Mouse (Mus musculus) urinary bladder, postnatal 36 days (tissue): ENCODE measurements around the gene Pdcd6ip.
"Not testable (repeated sequence)": the region's sequence is repeated elsewhere in the genome, so short reads cannot be mapped to it uniquely, and the experiment has no call there.

ENCODE experiments used
- DNase-seq, 2 experiments: peaks; one replicate each; pipeline ENCODE4 v3.0.0; 2022; ENCODE audit warnings: low spot score in 2 of 2, mixed read lengths in 1 of 2

Pdcd6ip gene

GRCm38 (mm10) chr9:113701441-113702160, 6.5 kb downstream of the Pdcd6ip start:
- no peak for DNase-seq

GRCm38 (mm10) chr9:113687461-113687860, 20.6 kb downstream of the Pdcd6ip start:
- no peak for DNase-seq

DNA sequence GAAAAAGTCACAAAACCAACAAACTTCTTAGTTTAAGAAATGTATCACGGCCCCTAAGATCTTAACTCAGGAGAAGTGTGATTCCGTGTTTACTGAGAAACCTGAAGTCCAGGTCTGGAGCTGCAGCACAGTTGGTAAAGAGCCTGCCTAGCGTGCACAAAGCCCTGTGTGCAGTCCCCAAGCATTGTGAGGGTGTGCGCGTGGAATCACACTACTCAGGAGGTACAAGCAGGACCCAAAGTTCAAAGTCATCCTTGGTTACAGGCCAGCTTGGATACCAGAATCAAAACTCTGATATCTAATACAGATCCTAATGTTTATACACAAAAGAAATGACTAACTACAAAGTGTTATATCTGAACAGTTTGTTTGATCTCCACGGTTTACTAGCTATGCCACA, 34.3 kb downstream of the Pdcd6ip start:
- DNase-seq = peak; percentile 6 to 7

DNA sequence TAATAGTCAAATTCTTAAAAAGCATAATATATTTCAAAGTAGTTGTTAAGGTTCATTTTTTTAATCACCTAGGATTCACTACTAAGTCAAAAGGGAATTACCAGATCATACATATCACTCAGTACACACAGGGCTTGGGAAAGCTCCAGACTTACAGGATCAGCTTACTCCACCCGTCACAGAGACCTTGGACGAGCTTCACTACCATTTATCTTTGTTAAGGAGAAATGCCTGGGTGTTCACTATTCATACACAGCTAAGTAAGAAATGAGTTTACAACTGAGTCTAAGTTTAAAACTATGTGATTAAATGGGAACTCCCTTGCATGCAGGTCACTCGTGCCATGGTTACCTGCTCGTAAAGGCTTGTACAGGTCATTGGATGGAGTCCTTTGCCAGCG, 35.7 kb downstream of the Pdcd6ip start:
- DNase-seq = no peak

GRCm38 (mm10) chr9:113670857-113671106, 37.3 kb downstream of the Pdcd6ip start:
- no peak for DNase-seq

- DNase-seq = no peak
Measured at GRCm38 (mm10) chr9:113670105-113670856, 37.8 kb downstream of the Pdcd6ip start.

GRCm38 (mm10) chr9:113663476-113663875, 44.6 kb downstream of the Pdcd6ip start:
- no peak for DNase-seq

DNA sequence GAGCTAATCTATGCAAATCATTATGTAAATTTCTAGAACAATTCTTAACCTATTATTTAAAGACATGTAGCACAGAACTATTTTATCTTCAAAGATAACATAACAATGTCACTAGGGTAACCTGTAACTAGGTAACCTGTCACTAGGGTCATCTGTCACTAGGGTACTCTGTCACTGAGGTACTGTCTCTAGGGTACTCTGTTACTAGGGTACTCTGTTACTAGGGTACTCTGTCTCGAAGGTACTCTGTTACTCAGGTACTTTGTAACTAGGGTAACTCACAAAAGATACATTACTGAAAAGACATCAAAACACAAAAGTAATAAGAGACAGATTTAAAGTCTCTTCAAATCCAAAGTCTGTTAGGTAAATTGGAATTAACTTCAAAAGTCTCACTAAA, 50.2 kb downstream of the Pdcd6ip start:
- no peak for DNase-seq

- no peak for DNase-seq
Measured at GRCm38 (mm10) chr9:113653571-113653970, 54.5 kb downstream of the Pdcd6ip start.

GRCm38 (mm10) chr9:113650787-113651186, 57.3 kb downstream of the Pdcd6ip start:
- no peak for DNase-seq

DNA sequence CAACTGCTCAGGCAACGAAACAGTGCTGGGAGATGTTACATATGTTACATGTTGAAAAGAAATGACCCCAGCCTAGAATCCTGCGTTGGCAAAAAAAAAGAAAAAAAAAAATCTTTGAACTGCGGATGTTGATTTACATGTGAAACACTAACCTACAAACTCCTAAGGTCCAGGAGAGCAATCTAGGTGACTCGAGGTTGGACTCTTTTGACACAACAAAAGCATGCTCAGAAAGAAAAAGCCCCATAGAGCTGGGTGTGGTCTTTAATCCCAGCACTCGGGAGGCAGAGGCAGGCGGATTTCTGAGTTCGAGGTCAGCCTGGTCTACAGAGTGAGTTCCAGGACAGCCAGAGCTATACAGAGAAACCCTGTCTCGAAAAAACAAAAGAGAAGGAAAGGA, 58.8 kb downstream of the Pdcd6ip start:
- DNase-seq = not testable (repeated sequence)

GRCm38 (mm10) chr9:113645837-113646169, 62.3 kb downstream of the Pdcd6ip start:
- DNase-seq = no peak

- peak; percentile 33 for DNase-seq
Measured at GRCm38 (mm10) chr9:113645153-113645836, 62.8 kb downstream of the Pdcd6ip start.

DNA sequence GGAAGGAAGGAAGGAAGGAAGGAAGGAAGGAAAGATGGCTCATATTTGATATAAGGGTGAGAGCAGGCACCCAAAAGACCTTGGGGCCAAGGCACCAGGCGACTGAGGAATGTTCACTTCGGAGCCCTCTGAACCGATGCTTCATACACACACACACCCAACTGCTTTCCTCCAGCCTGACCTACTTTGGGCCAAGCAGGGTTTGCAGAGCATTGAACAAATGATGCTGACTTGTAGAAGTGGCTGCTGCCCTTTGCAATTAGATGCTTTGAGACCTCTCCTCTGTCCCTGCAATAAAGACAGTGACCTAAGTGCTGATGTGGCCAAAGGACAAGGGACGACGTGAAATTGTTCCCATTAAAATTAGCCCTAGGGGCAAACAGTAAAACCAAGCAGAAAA, 63.4 kb downstream of the Pdcd6ip start:
- no peak for DNase-seq

- DNase-seq = no peak
Measured at GRCm38 (mm10) chr9:113644076-113644475, 64.0 kb downstream of the Pdcd6ip start.

- DNase-seq = no peak
Measured at GRCm38 (mm10) chr9:113643669-113644068, 64.4 kb downstream of the Pdcd6ip start.

GRCm38 (mm10) chr9:113634986-113635385, 73.1 kb downstream of the Pdcd6ip start:
- no peak for DNase-seq

GRCm38 (mm10) chr9:113633168-113633744, 74.8 kb downstream of the Pdcd6ip start:
- DNase-seq = no peak

DNA sequence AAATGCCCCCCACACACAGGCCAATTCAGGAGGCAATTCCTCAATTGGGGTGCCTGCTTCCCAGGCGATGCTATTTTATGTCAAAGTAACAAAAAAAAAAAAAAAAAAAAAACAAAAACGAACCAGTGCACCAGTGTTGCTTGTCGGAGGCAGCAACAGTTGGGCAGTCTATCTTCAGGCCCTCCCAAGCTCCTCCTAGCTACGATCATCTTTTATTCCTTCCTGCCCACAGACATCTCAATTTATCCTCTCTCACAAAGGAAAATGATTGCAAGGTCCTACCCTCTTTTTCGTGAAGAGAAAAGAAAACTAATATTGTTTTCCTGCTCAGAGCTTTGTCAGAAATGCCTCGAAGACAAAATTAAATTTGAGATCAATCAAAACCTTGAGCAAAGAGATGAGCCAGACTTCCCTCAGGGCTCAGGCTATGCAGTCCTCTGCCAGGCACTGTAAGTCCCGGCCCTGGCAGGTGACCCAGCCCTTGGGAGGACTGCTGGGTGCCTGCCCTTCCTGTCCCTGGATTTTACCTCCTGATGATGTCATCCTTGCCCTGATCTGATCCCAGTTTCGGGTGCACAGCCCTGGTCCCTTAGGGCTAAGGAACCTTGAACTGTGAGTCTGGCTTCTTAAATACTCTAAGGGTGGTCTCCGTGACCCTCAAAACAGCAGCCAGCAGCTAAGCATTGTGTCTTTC, 75.6 kb downstream of the Pdcd6ip start:
- DNase-seq = no peak

DNA sequence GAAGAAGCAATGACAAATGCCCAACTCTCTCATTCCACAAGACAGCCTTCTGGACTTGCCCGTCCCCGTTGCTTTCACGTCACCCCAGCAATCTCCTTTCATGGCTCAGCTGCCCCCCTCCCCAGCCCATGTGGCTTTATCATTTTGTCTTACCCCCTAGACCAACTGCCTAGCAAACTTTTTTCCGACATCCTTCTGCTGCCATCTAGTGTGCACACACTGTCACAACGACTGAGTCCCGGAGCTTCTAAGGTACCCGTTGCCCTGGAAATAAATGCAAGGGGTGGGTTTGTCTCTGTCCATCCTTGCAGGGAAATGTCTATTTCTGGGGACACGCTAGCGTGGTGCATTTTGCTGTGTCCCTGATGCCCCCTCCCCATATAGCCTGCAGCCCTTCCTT, 78.4 kb downstream of the Pdcd6ip start:
- DNase-seq = peak in 1 of 2 experiments; percentile 13

GRCm38 (mm10) chr9:113629191-113629590, 78.9 kb downstream of the Pdcd6ip start:
- DNase-seq = no peak

- DNase-seq = no peak
Measured at GRCm38 (mm10) chr9:113628780-113629179, 79.3 kb downstream of the Pdcd6ip start.
